Mouse (Mus musculus): ENCODE data around the gene Ulbp1.
"Not testable (repeated sequence)": the region's sequence is repeated elsewhere in the genome, so short reads cannot be mapped to it uniquely, and the experiment has no call there.

Ulbp1 gene

GRCm38 (mm10) chr10:7473197-7473889, at the start of gene Ulbp1:
Gene Ulbp1, minus strand, starts transcription at chr10:7473638.
- peak; percentile 15 for DNase-seq

- not testable (repeated sequence) for DNase-seq
Measured at GRCm38 (mm10) chr10:7498180-7498579, 24.7 kb upstream of the Ulbp1 start.

GRCm38 (mm10) chr10:7492384-7492783, 18.9 kb upstream of the Ulbp1 start:
- not testable (repeated sequence) for DNase-seq

- no peak for DNase-seq
Measured at GRCm38 (mm10) chr10:7483650-7484049, 10.2 kb upstream of the Ulbp1 start.

GRCm38 (mm10) chr10:7474225-7474624, 787 bp upstream of the Ulbp1 start:
- DNase-seq: not testable (repeated sequence)

- no peak for DNase-seq
Measured at GRCm38 (mm10) chr10:7471664-7472063, 1.8 kb downstream of the Ulbp1 start.

- no peak for DNase-seq
Measured at GRCm38 (mm10) chr10:7470457-7470856, 3.0 kb downstream of the Ulbp1 start.

- peak; percentile 44 for DNase-seq
Measured at GRCm38 (mm10) chr10:7469716-7470414, 3.6 kb downstream of the Ulbp1 start.

- DNase-seq: no peak
Measured at GRCm38 (mm10) chr10:7462006-7462405, 11.4 kb downstream of the Ulbp1 start.

GRCm38 (mm10) chr10:7438928-7439327, 34.5 kb downstream of the Ulbp1 start:
- DNase-seq: no peak

GRCm38 (mm10) chr10:7393143-7394035, 80.0 kb downstream of the Ulbp1 start:
- DNase-seq: peak; percentile 9

GRCm38 (mm10) chr10:7391935-7392930, 81.2 kb downstream of the Ulbp1 start:
- peak; percentile 14 for DNase-seq

GRCm38 (mm10) chr10:7391561-7391934, 81.9 kb downstream of the Ulbp1 start:
- DNase-seq: no peak

- DNase-seq: peak; percentile 8
Measured at GRCm38 (mm10) chr10:7391108-7391507, 82.3 kb downstream of the Ulbp1 start.
